Mouse (Mus musculus): ENCODE measurements around the gene F830045P16Rik. TPM values are rescaled to one million over a fixed set of nuclear protein-coding genes. Genes with fewer than 3 reads are reported as not detected.

The F830045P16Rik gene
- polyA plus RNA-seq, 1 experiment from 2014 or later: not detected

DNA sequence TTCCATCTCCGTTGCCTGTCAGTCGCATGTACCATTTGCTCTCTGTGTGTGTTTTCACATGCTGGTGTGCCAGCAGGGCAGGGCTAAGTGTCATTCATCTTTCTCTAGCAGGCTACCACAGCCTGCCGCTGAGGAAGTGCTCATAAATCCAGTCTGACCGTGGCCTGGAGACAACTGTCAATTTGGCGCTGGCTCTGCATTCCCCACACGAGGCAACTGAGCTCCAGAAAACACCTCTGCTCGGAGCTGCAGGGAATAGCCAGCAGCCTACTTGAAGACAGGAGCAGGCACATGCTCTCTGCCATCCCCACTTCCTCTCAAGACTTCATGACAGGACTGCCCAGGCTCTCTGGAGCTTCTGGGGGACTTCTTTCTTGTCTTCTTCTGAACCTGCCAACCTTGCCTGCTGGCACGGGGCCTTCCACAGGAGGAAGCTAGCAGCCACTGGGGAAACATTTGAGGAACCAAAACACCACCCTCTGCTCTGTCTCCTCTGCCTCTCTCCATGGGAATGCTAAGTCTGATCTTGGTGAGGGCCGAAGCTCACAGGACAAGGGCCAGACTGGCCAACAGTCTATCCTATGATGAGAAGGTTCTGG lies 13.2 kb upstream of the F830045P16Rik start:
- H3K4me2 ChIP-seq (replicated peaks; ENCODE audit: low read depth, low read length): no peak overlapping the region
- DNase-seq (ENCODE audit: low spot score) (no peak), ATAC-seq (no peak)
- H3K36me3 ChIP-seq (ENCODE audit: insufficient read depth, low read length): no peaks in the 10 kb centered on the region
- H3K9ac ChIP-seq (replicated peaks; ENCODE audit: low read depth): no peak overlapping the region
- no peak for TF ChIP-seq EP300 (IDR thresholded peaks at IDR 0.05)
- no peak for TF ChIP-seq CTCF (IDR thresholded peaks at IDR 0.05)
- 41% methylated on average over 9 of the region's 9 CpGs for WGBS
- no peaks in the 10 kb centered on the region for H3K27me3 ChIP-seq (replicated peaks; ENCODE audit: insufficient read depth, low read length)
- no peaks in the 10 kb centered on the region for H3K9me3 ChIP-seq (ENCODE audit: low read length)
- no peak overlapping the region for H3K27ac ChIP-seq (ENCODE audit: low read length)
- H3K4me3 ChIP-seq (ENCODE audit: low read depth, low read length): no peak overlapping the region
- H3K4me1 ChIP-seq (ENCODE audit: insufficient read depth, low read depth, low read length): no peaks in the 10 kb centered on the region

DNA sequence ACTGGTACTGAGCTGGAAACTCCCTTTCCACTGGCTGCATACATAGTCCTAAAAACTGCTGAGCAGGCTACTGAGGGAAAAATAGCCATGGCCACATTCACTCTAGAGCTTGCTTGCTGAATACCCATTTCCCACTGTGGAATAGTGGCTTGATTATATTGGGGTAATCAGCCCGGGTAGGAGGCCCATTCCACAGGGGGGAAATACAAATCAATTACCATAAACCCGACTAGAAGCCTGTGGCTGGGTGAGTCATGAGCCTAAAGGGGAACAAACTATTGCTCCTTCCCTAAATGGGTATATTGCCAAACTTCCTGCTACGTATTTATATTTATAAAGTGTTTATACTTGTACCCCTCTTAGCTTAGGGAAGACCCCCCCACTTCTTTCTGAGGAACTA lies 10.4 kb upstream of the F830045P16Rik start:
- Histone ChIP-seq H3K9me3 (ENCODE audit: low read length) (no peaks in the 10 kb centered on the region), H3K4me2 (replicated peaks; ENCODE audit: low read depth, low read length) (no peak overlapping the region), H3K4me3 (ENCODE audit: low read depth, low read length) (no peak overlapping the region), H3K9ac (replicated peaks; ENCODE audit: low read depth) (no peak overlapping the region), H3K27me3 (replicated peaks; ENCODE audit: insufficient read depth, low read length) (no peaks in the 10 kb centered on the region), H3K36me3 (ENCODE audit: insufficient read depth, low read length) (no peaks in the 10 kb centered on the region), H3K27ac (ENCODE audit: low read length) (no peak overlapping the region), H3K4me1 (ENCODE audit: insufficient read depth, low read depth, low read length) (no peaks in the 10 kb centered on the region)
- ATAC-seq (no peak), DNase-seq (ENCODE audit: low spot score) (peak; percentile 47)
- 50% methylated on average over 3 of the region's 3 CpGs for WGBS
- no peak for TF ChIP-seq EP300 (IDR thresholded peaks at IDR 0.05)
- TF ChIP-seq CTCF (IDR thresholded peaks at IDR 0.05): no peak

DNA sequence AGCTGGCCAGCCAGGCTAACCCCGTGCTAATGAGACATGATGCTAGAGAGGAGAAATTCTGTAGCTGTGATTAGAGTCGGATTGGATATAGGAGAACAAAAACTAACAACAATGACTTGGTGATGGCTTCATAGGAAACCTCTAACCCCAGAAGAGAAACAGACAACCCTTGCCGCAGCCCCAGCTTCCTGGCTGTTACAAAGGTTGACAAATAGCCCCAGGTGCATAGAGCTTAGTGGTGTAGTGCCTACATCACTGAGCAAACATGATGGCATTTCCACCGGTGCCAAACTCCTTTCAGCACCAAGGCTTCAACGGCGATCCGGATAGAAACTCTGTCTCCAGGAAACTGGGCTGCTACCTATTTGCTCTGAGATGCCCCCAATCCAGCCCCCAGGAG lies 9.2 kb upstream of the F830045P16Rik start:
- no peaks in the 10 kb centered on the region for H3K9me3 ChIP-seq (ENCODE audit: low read length)
- DNase-seq (ENCODE audit: low spot score) (no peak), ATAC-seq (no peak)
- 57% methylated on average over 7 of the region's 7 CpGs for WGBS
- H3K9ac ChIP-seq (replicated peaks; ENCODE audit: low read depth): no peak overlapping the region
- H3K27me3 ChIP-seq (replicated peaks; ENCODE audit: insufficient read depth, low read length): no peaks in the 10 kb centered on the region
- H3K36me3 ChIP-seq (ENCODE audit: insufficient read depth, low read length): no peaks in the 10 kb centered on the region
- no peak overlapping the region for H3K4me2 ChIP-seq (replicated peaks; ENCODE audit: low read depth, low read length)
- no peaks in the 10 kb centered on the region for H3K4me1 ChIP-seq (ENCODE audit: insufficient read depth, low read depth, low read length)
- no peak overlapping the region for H3K27ac ChIP-seq (ENCODE audit: low read length)
- no peak overlapping the region for H3K4me3 ChIP-seq (ENCODE audit: low read depth, low read length)
- TF ChIP-seq CTCF (IDR thresholded peaks at IDR 0.05): no peak
- no peak for TF ChIP-seq EP300 (IDR thresholded peaks at IDR 0.05)

GRCm38 (mm10) chr2:129544919-129545318 lies 8.5 kb upstream of the F830045P16Rik start:
- Histone ChIP-seq H3K4me3 (ENCODE audit: low read depth, low read length) (no peak overlapping the region), H3K27me3 (replicated peaks; ENCODE audit: insufficient read depth, low read length) (no peaks in the 10 kb centered on the region), H3K9me3 (ENCODE audit: low read length) (no peaks in the 10 kb centered on the region), H3K36me3 (ENCODE audit: insufficient read depth, low read length) (no peaks in the 10 kb centered on the region), H3K27ac (ENCODE audit: low read length) (no peak overlapping the region), H3K9ac (replicated peaks; ENCODE audit: low read depth) (no peak overlapping the region), H3K4me1 (ENCODE audit: insufficient read depth, low read depth, low read length) (no peaks in the 10 kb centered on the region), H3K4me2 (replicated peaks; ENCODE audit: low read depth, low read length) (no peak overlapping the region)
- WGBS: 73% methylated on average over 3 of the region's 3 CpGs
- DNase-seq (ENCODE audit: low spot score): no peak
- no peak for ATAC-seq
- TF ChIP-seq EP300 (IDR thresholded peaks at IDR 0.05) (no peak), CTCF (IDR thresholded peaks at IDR 0.05) (no peak)

GRCm38 (mm10) chr2:129544448-129544847 lies 8.0 kb upstream of the F830045P16Rik start:
- H3K36me3 ChIP-seq (ENCODE audit: insufficient read depth, low read length): no peaks in the 10 kb centered on the region
- TF ChIP-seq EP300 (IDR thresholded peaks at IDR 0.05) (no peak), CTCF (IDR thresholded peaks at IDR 0.05) (no peak)
- DNase-seq (ENCODE audit: low spot score) (no peak), ATAC-seq (no peak; the same call in 1 of the 2 replicates)
- H3K9me3 ChIP-seq (ENCODE audit: low read length): no peaks in the 10 kb centered on the region
- no peak overlapping the region for H3K9ac ChIP-seq (replicated peaks; ENCODE audit: low read depth)
- WGBS: 31% methylated on average over 4 of the region's 4 CpGs
- H3K4me3 ChIP-seq (ENCODE audit: low read depth, low read length): no peak overlapping the region
- H3K4me2 ChIP-seq (replicated peaks; ENCODE audit: low read depth, low read length): no peak overlapping the region
- no peaks in the 10 kb centered on the region for H3K4me1 ChIP-seq (ENCODE audit: insufficient read depth, low read depth, low read length)
- H3K27me3 ChIP-seq (replicated peaks; ENCODE audit: insufficient read depth, low read length): no peaks in the 10 kb centered on the region
- H3K27ac ChIP-seq (ENCODE audit: low read length): no peak overlapping the region

- 76% methylated on average over 3 of the region's 3 CpGs for WGBS
These were observed 3.6 kb upstream of the F830045P16Rik start for GRCm38 (mm10) chr2:129540036-129540435.

DNA sequence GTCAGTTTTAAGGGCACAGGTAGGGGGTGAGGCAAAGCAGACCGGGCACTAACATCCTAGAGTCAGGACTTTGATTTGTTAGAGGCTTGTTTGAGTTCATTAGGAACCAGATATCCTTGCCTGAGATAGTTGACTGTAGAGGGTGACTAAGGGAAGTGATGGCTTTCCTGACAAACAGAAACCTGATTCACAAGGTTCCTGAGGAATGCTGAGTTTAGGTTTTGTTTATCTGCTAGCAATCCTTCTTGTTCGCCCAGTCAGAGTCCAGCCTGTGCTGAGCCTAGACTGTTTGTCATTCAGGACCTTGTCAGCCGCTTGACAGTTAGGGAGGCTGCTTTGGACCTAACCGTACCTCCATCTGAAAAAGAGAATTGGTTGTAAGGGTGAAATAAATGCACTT lies 2.8 kb upstream of the F830045P16Rik start:
- no peak for TF ChIP-seq CTCF (IDR thresholded peaks at IDR 0.05)
- TF ChIP-seq EP300 (IDR thresholded peaks at IDR 0.05): no peak
- no peaks in the 10 kb centered on the region for H3K4me1 ChIP-seq (ENCODE audit: insufficient read depth, low read depth, low read length)
- no peak overlapping the region for H3K9ac ChIP-seq (replicated peaks; ENCODE audit: low read depth)
- H3K36me3 ChIP-seq (ENCODE audit: insufficient read depth, low read length): no peaks in the 10 kb centered on the region
- H3K4me2 ChIP-seq (replicated peaks; ENCODE audit: low read depth, low read length): no peak overlapping the region
- 22% methylated on average over 4 of the region's 4 CpGs for WGBS
- no peaks in the 10 kb centered on the region for H3K9me3 ChIP-seq (ENCODE audit: low read length)
- H3K4me3 ChIP-seq (ENCODE audit: low read depth, low read length): no peak overlapping the region
- ATAC-seq (no peak), DNase-seq (ENCODE audit: low spot score) (no peak)
- H3K27ac ChIP-seq (ENCODE audit: low read length): no peak overlapping the region
- H3K27me3 ChIP-seq (replicated peaks; ENCODE audit: insufficient read depth, low read length): no peaks in the 10 kb centered on the region

More at GRCm38 (mm10) chr2:129540036-129540435, 3.6 kb upstream of the F830045P16Rik start:
- ATAC-seq (no peak), DNase-seq (ENCODE audit: low spot score) (no peak)
- no peaks in the 10 kb centered on the region for H3K36me3 ChIP-seq (ENCODE audit: insufficient read depth, low read length)
- H3K9ac ChIP-seq (replicated peaks; ENCODE audit: low read depth): no peak overlapping the region
- no peak overlapping the region for H3K4me2 ChIP-seq (replicated peaks; ENCODE audit: low read depth, low read length)
- H3K4me3 ChIP-seq (ENCODE audit: low read depth, low read length): no peak overlapping the region
- H3K27ac ChIP-seq (ENCODE audit: low read length): no peak overlapping the region
- TF ChIP-seq CTCF (IDR thresholded peaks at IDR 0.05) (no peak), EP300 (IDR thresholded peaks at IDR 0.05) (no peak)
- no peaks in the 10 kb centered on the region for H3K9me3 ChIP-seq (ENCODE audit: low read length)
- H3K27me3 ChIP-seq (replicated peaks; ENCODE audit: insufficient read depth, low read length): no peaks in the 10 kb centered on the region
- no peaks in the 10 kb centered on the region for H3K4me1 ChIP-seq (ENCODE audit: insufficient read depth, low read depth, low read length)

Data from lung, postnatal 0 days (tissue).